Mouse (Mus musculus) neural tube, embryonic 14.5 days (tissue): ENCODE results near the gene B430306N03Rik. TPM values are rescaled to one million over a fixed set of nuclear protein-coding genes. Genes with fewer than 3 reads are reported as not detected.
"Not testable (repeated sequence)": the region's sequence is repeated elsewhere in the genome, so short reads cannot be mapped to it uniquely, and the experiment has no call there.

Experiments
- ATAC-seq: fragments of 200-750 bp; cut with Nextera tagmentation; 2 replicates; pipeline ENCODE4 v1.8.0; 2017; ENCODE audit warnings: low read depth, mild to moderate bottlenecking, moderate TSS enrichment, moderate library complexity
- H3K27ac ChIP-seq: fragments of 300-500 bp; sonication (generic); 2 replicates; pipeline ENCODE4 v1.5.1; 2014; ENCODE audit warnings: low read depth, mild to moderate bottlenecking, control low read depth, low read length, moderate library complexity, mixed read lengths
- H3K27me3 ChIP-seq: fragments of 300-500 bp; sonication (generic); 2 replicates; pipeline ENCODE4 v1.6.1; 2014; ENCODE audit warnings: low read length; ENCODE audit not compliant: control insufficient read depth, insufficient read depth
- H3K36me3 ChIP-seq: fragments of 300-500 bp; sonication (generic); 2 replicates; pipeline ENCODE4 v1.6.1; 2014; ENCODE audit warnings: low read length, mixed read lengths; ENCODE audit not compliant: control insufficient read depth, insufficient read depth
- H3K4me1 ChIP-seq: fragments of 300-500 bp; sonication (generic); 2 replicates; pipeline ENCODE4 v1.6.1; 2014; ENCODE audit warnings: low read length; ENCODE audit not compliant: control insufficient read depth, insufficient read depth
- H3K4me2 ChIP-seq: fragments of 300-500 bp; sonication (generic); 2 replicates; pipeline ENCODE4 v1.6.1; 2014; ENCODE audit warnings: mild to moderate bottlenecking, low read depth, low read length, control low read depth
- H3K4me3 ChIP-seq: fragments of 300-500 bp; sonication (generic); 2 replicates; pipeline ENCODE4 v1.5.1; 2014; ENCODE audit warnings: low read depth, low read length, control low read depth, mixed read lengths
- H3K9ac ChIP-seq: fragments of 300-500 bp; sonication (generic); replicated peaks from 2 replicates; pipeline ENCODE4 v1.6.1; 2014; ENCODE audit warnings: low read depth, mild to moderate bottlenecking, control low read depth, low read length, mixed read lengths
- H3K9me3 ChIP-seq: fragments of 300-500 bp; sonication (generic); 2 replicates; pipeline ENCODE4 v1.6.1; 2016; ENCODE audit warnings: low read length; ENCODE audit not compliant: control insufficient read depth
- WGBS: fragments of 180-500 bp; shearing (Covaris S2); extraction: QIAGEN DNeasy Blood & Tissue Kit; methylation state at CpG from one replicate; pipeline ENCODE4 v1.1.7; 2014; 5-methylcytosine and 5-hydroxymethylcytosine counted together
- polyA plus RNA-seq: library from polyadenylated mRNA; unstranded; fragments of >200 nt; fragmentation: Nextera tagmentation; extraction: Ambion mirVana; gene quantifications from 2 replicates; pipeline ENCODE4 v1.2.1, GENCODE M21; 2014

B430306N03Rik gene
- polyA plus RNA-seq = 0.27 TPM in 1 of 2 replicates, not detected in the other

DNA sequence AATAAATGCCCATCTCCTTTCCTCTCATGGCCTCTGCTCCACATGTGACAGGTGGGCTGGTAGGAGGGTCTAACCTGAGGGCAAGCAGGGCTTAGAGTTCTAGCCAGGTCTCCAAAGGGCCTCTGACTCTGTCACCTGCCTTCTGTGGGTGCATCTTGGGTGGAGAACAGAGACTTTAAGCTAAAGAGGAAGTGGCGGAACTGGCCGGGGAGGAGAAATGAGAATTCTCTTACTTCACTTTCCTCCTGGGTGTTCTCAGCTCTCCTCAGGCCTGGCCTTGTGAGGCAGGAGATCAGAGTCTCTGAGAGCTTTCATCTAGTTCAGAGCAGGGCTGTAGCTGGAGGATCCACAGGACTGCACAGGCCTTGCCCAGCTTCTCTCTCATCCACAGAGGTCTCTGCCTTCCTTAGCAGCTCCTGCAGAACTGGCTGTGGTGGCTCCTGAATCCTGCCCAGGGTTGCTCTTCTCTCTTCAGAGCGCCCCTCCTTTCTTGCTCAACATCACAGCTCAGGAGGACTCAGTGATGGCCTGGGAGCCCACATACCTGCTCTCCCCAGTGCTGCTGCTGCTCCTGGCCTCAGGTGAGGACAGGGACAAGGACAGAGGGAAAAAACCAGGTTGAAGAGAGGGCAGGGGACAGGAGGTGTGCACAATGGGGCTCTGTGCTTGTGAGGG is at the start of gene B430306N03Rik:
B430306N03Rik (plus strand) TSS at position 237 of the 675 bp plus-strand sequence.
- H3K4me1 ChIP-seq, H3K4me3 ChIP-seq, H3K36me3 ChIP-seq, ATAC-seq, H3K4me2 ChIP-seq, H3K9me3 ChIP-seq, H3K9ac ChIP-seq, H3K27ac ChIP-seq, H3K27me3 ChIP-seq: not testable (repeated sequence)
- 91% methylated on average over 3 of the region's 3 CpGs for WGBS

DNA sequence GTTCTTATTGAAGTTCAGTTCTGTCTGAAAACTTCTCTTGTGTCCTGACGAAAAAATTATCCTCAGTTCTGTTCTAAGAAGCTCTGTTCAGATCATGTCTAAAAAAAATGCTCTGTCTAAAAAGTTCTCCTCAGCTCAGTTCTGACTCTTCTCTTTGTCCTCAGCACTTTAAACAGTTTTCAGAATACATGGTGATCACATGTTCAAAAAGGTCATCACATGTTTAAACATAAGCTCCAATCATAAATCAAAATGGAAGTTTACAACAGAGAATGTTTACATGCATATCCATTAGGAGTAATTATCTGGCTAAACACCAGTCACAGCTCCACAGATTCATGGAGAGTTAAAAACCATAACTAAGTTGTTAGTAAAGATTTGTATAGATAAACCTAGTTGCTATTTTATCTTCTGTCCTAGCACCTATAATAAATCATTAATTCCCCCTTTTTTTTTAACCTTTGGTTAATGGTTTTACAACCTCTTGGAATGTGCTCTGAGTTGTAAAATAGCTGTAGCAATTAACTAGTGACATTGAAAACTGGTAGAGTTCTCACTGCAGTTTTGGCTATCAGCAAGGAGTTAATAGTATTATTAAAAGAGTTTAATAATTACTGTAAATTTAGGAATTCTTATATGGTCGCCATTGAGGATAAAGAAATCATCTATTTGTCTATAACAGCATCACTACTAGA is 49.2 kb upstream of the B430306N03Rik start:
- Histone ChIP-seq H3K27ac (no peak overlapping the region), H3K9ac (no peak overlapping the region), H3K4me2 (no peak overlapping the region), H3K36me3 (no peaks in the 10 kb centered on the region), H3K4me1 (no peaks in the 10 kb centered on the region), H3K27me3 (no peaks in the 10 kb centered on the region), H3K4me3 (no peak overlapping the region), H3K9me3 (no peaks in the 10 kb centered on the region)
- ATAC-seq = no peak
- 11% methylated on average over 2 of the region's 2 CpGs for WGBS

GRCm38 (mm10) chr17:48267591-48267990 is 48.4 kb upstream of the B430306N03Rik start:
- WGBS = 74% methylated on average over 1 of the region's 1 CpGs
- no peak for ATAC-seq
- Histone ChIP-seq H3K4me1 (no peaks in the 10 kb centered on the region), H3K27ac (no peak overlapping the region), H3K27me3 (no peaks in the 10 kb centered on the region), H3K36me3 (no peaks in the 10 kb centered on the region), H3K9me3 (no peaks in the 10 kb centered on the region), H3K9ac (no peak overlapping the region), H3K4me3 (no peak overlapping the region), H3K4me2 (no peak overlapping the region)

GRCm38 (mm10) chr17:48268276-48268675 is 47.7 kb upstream of the B430306N03Rik start:
- no peak for ATAC-seq
- Histone ChIP-seq H3K36me3 (no peaks in the 10 kb centered on the region), H3K4me2 (no peak overlapping the region), H3K4me1 (no peaks in the 10 kb centered on the region), H3K27me3 (no peaks in the 10 kb centered on the region), H3K9ac (no peak overlapping the region), H3K9me3 (no peaks in the 10 kb centered on the region), H3K4me3 (no peak overlapping the region), H3K27ac (no peak overlapping the region)

GRCm38 (mm10) chr17:48269833-48270232 is 46.1 kb upstream of the B430306N03Rik start:
- ATAC-seq = no peak
- 84% methylated on average over 4 of the region's 4 CpGs for WGBS
- H3K4me3 ChIP-seq = no peak overlapping the region

DNA sequence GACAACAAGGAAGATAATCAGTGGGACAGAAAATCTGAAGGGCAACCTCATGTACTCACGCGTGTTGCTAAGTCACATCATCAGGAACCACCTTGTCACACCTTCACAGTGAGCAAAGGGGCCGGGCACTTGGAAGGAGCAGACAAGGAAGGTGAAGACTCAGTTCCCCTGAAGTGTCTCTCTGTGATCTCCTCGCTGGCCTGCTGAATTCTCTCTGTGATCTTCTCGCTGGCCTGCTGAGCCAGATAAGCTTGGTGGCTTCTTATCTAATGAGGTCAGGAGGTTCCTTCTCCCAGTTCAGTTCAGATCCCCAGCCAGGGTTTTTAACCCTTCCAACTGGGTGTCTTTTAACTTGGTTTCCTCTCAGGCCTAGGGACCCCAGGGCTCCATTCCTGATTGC is 43.8 kb upstream of the B430306N03Rik start:
- Histone ChIP-seq H3K36me3 (no peaks in the 10 kb centered on the region), H3K4me3 (no peak overlapping the region), H3K9ac (no peak overlapping the region), H3K4me1 (no peaks in the 10 kb centered on the region), H3K4me2 (no peak overlapping the region), H3K27me3 (no peaks in the 10 kb centered on the region), H3K9me3 (no peaks in the 10 kb centered on the region), H3K27ac (no peak overlapping the region)
- ATAC-seq = no peak
- 82% methylated on average over 5 of the region's 5 CpGs for WGBS

More at GRCm38 (mm10) chr17:48269833-48270232, 46.1 kb upstream of the B430306N03Rik start:
- Histone ChIP-seq H3K4me2 (no peak overlapping the region), H3K9ac (no peak overlapping the region), H3K36me3 (no peaks in the 10 kb centered on the region), H3K27ac (no peak overlapping the region), H3K27me3 (no peaks in the 10 kb centered on the region), H3K9me3 (no peaks in the 10 kb centered on the region), H3K4me1 (no peaks in the 10 kb centered on the region)

DNA sequence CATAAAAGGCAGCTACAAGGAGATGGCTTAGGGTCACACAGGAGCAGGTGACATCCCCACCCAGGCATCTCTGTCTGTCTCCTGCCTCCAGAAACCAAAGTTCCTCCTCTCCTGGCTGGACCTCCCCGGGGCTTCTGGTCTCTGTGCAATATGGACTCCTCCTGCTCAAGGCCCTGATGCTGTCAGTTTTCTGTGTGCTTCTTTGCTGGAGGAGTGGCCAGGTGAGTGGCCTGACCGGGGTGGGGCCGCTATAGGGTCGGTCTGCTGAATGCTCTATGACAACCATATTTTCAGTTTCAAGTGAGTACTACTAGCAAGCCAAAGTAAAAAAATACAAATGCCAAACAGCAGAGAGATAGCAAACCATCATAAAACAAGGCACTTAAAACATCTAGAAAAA is 43.3 kb upstream of the B430306N03Rik start:
- no peaks in the 10 kb centered on the region for H3K36me3 ChIP-seq
- H3K9ac ChIP-seq = no peak overlapping the region
- WGBS = 96% methylated on average over 4 of the region's 4 CpGs
- H3K4me2 ChIP-seq = no peak overlapping the region
- H3K4me3 ChIP-seq = no peak overlapping the region
- no peak overlapping the region for H3K27ac ChIP-seq
- H3K27me3 ChIP-seq = no peaks in the 10 kb centered on the region
- H3K4me1 ChIP-seq = no peaks in the 10 kb centered on the region
- no peak for ATAC-seq
- H3K9me3 ChIP-seq = no peaks in the 10 kb centered on the region

DNA sequence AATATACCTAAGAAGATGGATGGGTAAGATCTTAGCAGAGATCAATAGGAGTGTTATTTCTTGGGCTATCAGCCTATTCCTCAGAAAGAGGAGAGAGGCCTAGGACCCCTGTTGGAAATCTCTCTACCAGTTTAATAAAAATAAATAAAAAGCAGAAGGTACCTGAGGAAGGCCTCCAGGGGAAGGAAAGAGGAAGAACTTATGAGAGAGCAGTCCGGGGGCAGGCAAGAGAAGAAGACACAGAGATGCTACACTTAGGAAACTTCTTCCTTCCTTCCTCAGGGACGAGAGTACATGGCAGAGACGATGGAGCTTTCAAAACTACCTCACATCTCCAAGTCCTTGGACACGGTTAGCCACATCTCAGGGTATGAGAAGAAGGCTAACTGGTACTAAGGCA is 41.8 kb upstream of the B430306N03Rik start:
- Histone ChIP-seq H3K4me1 (no peaks in the 10 kb centered on the region), H3K9ac (no peak overlapping the region), H3K27me3 (no peaks in the 10 kb centered on the region), H3K27ac (no peak overlapping the region), H3K9me3 (no peaks in the 10 kb centered on the region), H3K36me3 (no peaks in the 10 kb centered on the region), H3K4me3 (no peak overlapping the region), H3K4me2 (no peak overlapping the region)
- WGBS = 86% methylated on average over 4 of the region's 4 CpGs
- no peak for ATAC-seq

GRCm38 (mm10) chr17:48274885-48275284 is 41.1 kb upstream of the B430306N03Rik start:
- Histone ChIP-seq H3K4me2 (no peak overlapping the region), H3K4me1 (no peaks in the 10 kb centered on the region), H3K9ac (no peak overlapping the region), H3K27ac (no peak overlapping the region), H3K27me3 (no peaks in the 10 kb centered on the region), H3K9me3 (no peaks in the 10 kb centered on the region), H3K4me3 (no peak overlapping the region), H3K36me3 (no peaks in the 10 kb centered on the region)
- 28% methylated on average over 6 of the region's 6 CpGs for WGBS
- ATAC-seq = 0 out of 2 replicates have a peak, but pooled peaks have one; percentile 49
